Mouse (Mus musculus) MEL (cell line): ENCODE results near the gene Krt90. TPM values are rescaled to one million over a fixed set of nuclear protein-coding genes. Genes with fewer than 3 reads are reported as not detected.

Experiments used
- DNase-seq: peaks from one replicate; pipeline ENCODE4 v3.0.0; 2011; ENCODE audit warnings: low read depth, low spot score
- H3K27ac ChIP-seq: 2 replicates; pipeline ENCODE4 v1.5.1; 2012; ENCODE audit warnings: low read depth, mild to moderate bottlenecking, control low read depth, low read length, moderate library complexity; ENCODE audit not compliant: control insufficient read depth
- H3K27me3 ChIP-seq, 2 experiments: fragments of 150-350 bp in 1 of 2; sonication (generic) in 1 of 2; 2 replicates each; pipeline ENCODE4 v1.6.1; 2012; ENCODE audit warnings: low read length in 2 of 2, mild to moderate bottlenecking in 2 of 2, improper control_type of control experiment in 1 of 2, moderate library complexity in 1 of 2; ENCODE audit not compliant: insufficient read depth in 2 of 2, control insufficient read depth in 1 of 2
- H3K36me3 ChIP-seq, 2 experiments: 2 replicates each; pipeline ENCODE4 v1.6.1; 2012 to 2014; ENCODE audit warnings: low read length in 2 of 2, improper control_type of control experiment in 1 of 2, inconsistent platforms in 1 of 2, mild to moderate bottlenecking in 1 of 2; ENCODE audit not compliant: insufficient read depth in 2 of 2, control insufficient read depth in 1 of 2
- H3K4me1 ChIP-seq, 2 experiments: fragments of 150-350 bp in 1 of 2; sonication (generic) in 1 of 2; 2 replicates each; pipeline ENCODE4 v1.6.1; 2012; ENCODE audit warnings: low read length in 2 of 2, improper control_type of control experiment in 1 of 2, mild to moderate bottlenecking in 1 of 2; ENCODE audit not compliant: insufficient read depth in 2 of 2, control insufficient read depth in 1 of 2
- H3K4me3 ChIP-seq, 2 experiments: fragments of 150-350 bp in 1 of 2; sonication (generic) in 1 of 2; 2 replicates each; pipeline ENCODE4 v1.5.1; 2012; ENCODE audit warnings: low read depth in 2 of 2, low read length in 2 of 2, mild to moderate bottlenecking in 2 of 2, moderate library complexity in 2 of 2, control low read depth in 1 of 2, improper control_type of control experiment in 1 of 2; ENCODE audit not compliant: control insufficient read depth in 1 of 2, insufficient read depth in 1 of 2
- H3K79me2 ChIP-seq: 2 replicates; pipeline ENCODE4 v1.6.1; 2012; ENCODE audit warnings: mild to moderate bottlenecking, low read length, moderate library complexity; ENCODE audit not compliant: control insufficient read depth, poor library complexity, insufficient read depth
- H3K9ac ChIP-seq: 2 replicates; pipeline ENCODE4 v1.6.1; 2012; ENCODE audit warnings: low read depth, mild to moderate bottlenecking, control low read depth, low read length, moderate library complexity; ENCODE audit not compliant: control insufficient read depth, poor library complexity, severe bottlenecking
- H3K9me3 ChIP-seq: fragments of 150-350 bp; sonication (generic); replicated peaks from 2 replicates; pipeline ENCODE4 v1.6.1; 2012; ENCODE audit warnings: mild to moderate bottlenecking, low read length, improper control_type of control experiment, moderate library complexity; ENCODE audit not compliant: insufficient read depth
- BHLHE40 ChIP-seq: IDR thresholded peaks from 2 replicates; pipeline ENCODE4 v1.6.1; 2012; ENCODE audit warnings: low read depth, mild to moderate bottlenecking, inconsistent platforms, low read length, improper control_type of control experiment, borderline replicate concordance
- CHD1 ChIP-seq: IDR thresholded peaks from 2 replicates; pipeline ENCODE4 v1.6.1; 2012; ENCODE audit warnings: low read depth, mild to moderate bottlenecking, inconsistent platforms, low read length, improper control_type of control experiment
- CHD2 ChIP-seq: IDR thresholded peaks from 2 replicates; pipeline ENCODE4 v1.6.1; 2011; ENCODE audit warnings: low read length, improper control_type of control experiment
- CTCF ChIP-seq, 3 experiments: IDR thresholded peaks in 2 of 3; conservative IDR thresholded peaks in 1 of 3; 2 replicates each; pipeline ENCODE4 v1.5.1; 2011 to 2012; ENCODE audit warnings: low read length in 3 of 3, low read depth in 2 of 3, mild to moderate bottlenecking in 2 of 3, improper control_type of control experiment in 1 of 3, inconsistent platforms in 1 of 3, mixed read lengths in 1 of 3, moderate library complexity in 1 of 3; ENCODE audit not compliant: control insufficient read depth in 1 of 3, insufficient read depth in 1 of 3, poor library complexity in 1 of 3, severe bottlenecking in 1 of 3
- GABPA ChIP-seq: IDR thresholded peaks from 2 replicates; pipeline ENCODE4 v1.6.1; 2012; ENCODE audit warnings: low read depth, mild to moderate bottlenecking, inconsistent platforms, low read length, improper control_type of control experiment, moderate library complexity
- GATA1 ChIP-seq: IDR thresholded peaks from 2 replicates; pipeline ENCODE4 v1.6.1; 2011; ENCODE audit warnings: low read depth, low read length, improper control_type of control experiment
- JUND ChIP-seq: IDR thresholded peaks from 2 replicates; pipeline ENCODE4 v1.6.1; 2011; ENCODE audit warnings: low read depth, mild to moderate bottlenecking, improper control_type of control experiment, low read length
- KAT2A ChIP-seq: conservative IDR thresholded peaks from 2 replicates; pipeline ENCODE4 v1.6.1; 2012; ENCODE audit warnings: low read depth, low read length, improper control_type of control experiment, inconsistent platforms
- MAFK ChIP-seq: IDR thresholded peaks from 2 replicates; pipeline ENCODE4 v1.6.1; 2011; ENCODE audit warnings: low read depth, mild to moderate bottlenecking, low read length, improper control_type of control experiment, borderline replicate concordance
- NELFE ChIP-seq: IDR thresholded peaks from 2 replicates; pipeline ENCODE4 v1.6.1; 2011; ENCODE audit warnings: low read depth, low read length, improper control_type of control experiment
- NRF1 ChIP-seq: IDR thresholded peaks from 2 replicates; pipeline ENCODE4 v1.6.1; 2014; ENCODE audit warnings: low read depth, mild to moderate bottlenecking, inconsistent platforms, low read length, improper control_type of control experiment, moderate library complexity; ENCODE audit not compliant: poor library complexity, insufficient read depth, severe bottlenecking
- POLR2A ChIP-seq, 2 experiments: IDR thresholded peaks; 2 replicates each; pipeline ENCODE4 v1.6.1; 2011 to 2012; ENCODE audit warnings: low read length in 2 of 2, mild to moderate bottlenecking in 2 of 2, control low read depth in 1 of 2, improper control_type of control experiment in 1 of 2, low read depth in 1 of 2, moderate library complexity in 1 of 2; ENCODE audit not compliant: control insufficient read depth in 1 of 2, insufficient read depth in 1 of 2, poor library complexity in 1 of 2
- POLR2AphosphoS5 ChIP-seq: IDR thresholded peaks from 2 replicates; pipeline ENCODE4 v1.6.1; 2012; ENCODE audit warnings: low read depth, borderline replicate concordance, mild to moderate bottlenecking, inconsistent platforms, low read length, moderate library complexity, mixed read lengths
- SIN3A ChIP-seq: IDR thresholded peaks from 2 replicates; pipeline ENCODE4 v1.6.1; 2012; ENCODE audit warnings: low read length, improper control_type of control experiment, inconsistent platforms
- TAL1 ChIP-seq: IDR thresholded peaks from 2 replicates; pipeline ENCODE4 v1.6.1; 2012; ENCODE audit warnings: mild to moderate bottlenecking, inconsistent platforms, low read length, moderate library complexity, mixed read lengths
- TBP ChIP-seq: IDR thresholded peaks from 2 replicates; pipeline ENCODE4 v1.8.0; 2011; ENCODE audit warnings: low read depth, low read length, improper control_type of control experiment
- TCF12 ChIP-seq: IDR thresholded peaks from 2 replicates; pipeline ENCODE4 v1.6.1; 2014; ENCODE audit warnings: low read depth, mild to moderate bottlenecking, inconsistent platforms, low read length, improper control_type of control experiment, moderate library complexity
- UBTF ChIP-seq: IDR thresholded peaks from 2 replicates; pipeline ENCODE4 v1.6.1; 2012; ENCODE audit warnings: low read depth, mild to moderate bottlenecking, inconsistent platforms, low read length, improper control_type of control experiment, moderate library complexity, borderline replicate concordance; ENCODE audit not compliant: insufficient read depth
- USF1 ChIP-seq: IDR thresholded peaks from 2 replicates; pipeline ENCODE4 v1.6.1; 2014; ENCODE audit warnings: low read depth, mild to moderate bottlenecking, inconsistent platforms, low read length, improper control_type of control experiment, moderate library complexity
- ZC3H11A ChIP-seq: IDR thresholded peaks from 2 replicates; pipeline ENCODE4 v1.6.1; 2012; ENCODE audit warnings: low read depth, mild to moderate bottlenecking, inconsistent platforms, low read length, improper control_type of control experiment
- ZNF384 ChIP-seq: IDR thresholded peaks from 2 replicates; pipeline ENCODE4 v1.6.1; 2012; ENCODE audit warnings: low read depth, mild to moderate bottlenecking, inconsistent platforms, low read length, improper control_type of control experiment
- polyA plus RNA-seq, 2 experiments: library from polyadenylated mRNA; stranded (reverse) in 1 of 2; unstranded in 1 of 2; fragments of >175 nt in 1 of 2; fragments of >200 nt in 1 of 2; gene quantifications; 2 replicates each; pipeline versions ENCODE4 v1.2.1 to v1.2.4; 2012; ENCODE audit warnings: low replicate concordance in 2 of 2, low read depth in 1 of 2; ENCODE audit not compliant: insufficient read length in 2 of 2, insufficient read depth in 1 of 2, missing spikeins in 1 of 2
- total RNA-seq: library from RNA; depleted of rRNA; stranded (reverse); fragments of 300-350 nt; gene quantifications from 2 replicates; pipeline ENCODE4 v1.2.3, GENCODE M21; 2012

Gene Krt90
- total and polyA plus RNA-seq, 3 experiments, result not detected

- Histone ChIP-seq H3K27ac (no peak overlapping the region), H3K4me1 (no peaks in the 10 kb centered on the region), H3K4me3 (no peak overlapping the region), H3K9me3 (no peaks in the 10 kb centered on the region), H3K9ac (no peak overlapping the region), H3K27me3 (no peaks in the 10 kb centered on the region), H3K36me3 (no peaks in the 10 kb centered on the region), H3K79me2 (no peaks in the 10 kb centered on the region)
- DNase-seq, result no peak
- no peak for TF ChIP-seq POLR2AphosphoS5
- TF ChIP-seq NRF1, result no peak
- no peak for TF ChIP-seq USF1
- TF ChIP-seq TCF12, result no peak
- no peak for TF ChIP-seq MAFK
- TF ChIP-seq GABPA, result no peak
- no peak for TF ChIP-seq JUND
- TF ChIP-seq UBTF, result no peak
- TF ChIP-seq CTCF (IDR thresholded peaks at IDR 0.05 in 2 of 3, conservative IDR thresholded peaks at IDR 0.05 in 1 of 3; ENCODE audit: control insufficient read depth in 1 of 3, insufficient read depth in 1 of 3, low read depth in 2 of 3, low read length in 3 of 3, poor library complexity in 1 of 3, severe bottlenecking in 1 of 3), result no peak
- TF ChIP-seq TBP, result no peak
- no peak for TF ChIP-seq ZNF384
- no peak for TF ChIP-seq CHD2
- no peak for TF ChIP-seq TAL1
- TF ChIP-seq CHD1, result no peak
These were observed 24.7 kb downstream of the Krt90 start for GRCm38 (mm10) chr15:101537864-101538579.

- Histone ChIP-seq H3K4me1 (no peaks in the 10 kb centered on the region), H3K9me3 (no peaks in the 10 kb centered on the region), H3K27me3 (no peaks in the 10 kb centered on the region), H3K4me3 (no peak overlapping the region), H3K36me3 (no peaks in the 10 kb centered on the region), H3K9ac (no peak overlapping the region), H3K27ac (no peak overlapping the region), H3K79me2 (no peaks in the 10 kb centered on the region)
- no peak for DNase-seq
- TF ChIP-seq GABPA (no peak), GATA1 (no peak), NELFE (no peak), MAFK (no peak), USF1 (no peak), ZNF384 (no peak), KAT2A (no peak), POLR2A (IDR thresholded peaks at IDR 0.05; ENCODE audit: control insufficient read depth in 1 of 2, insufficient read depth in 1 of 2, low read depth in 1 of 2, low read length in 2 of 2, poor library complexity in 1 of 2) (no peak), UBTF (no peak), SIN3A (no peak), CHD1 (no peak), TBP (no peak), CHD2 (no peak), ZC3H11A (no peak), BHLHE40 (no peak), JUND (no peak)
These were observed 26.5 kb downstream of the Krt90 start for GRCm38 (mm10) chr15:101536054-101536850.
